Mouse (Mus musculus): Measurements from ENCODE around the gene Ms4a4b.
"Not testable (repeated sequence)": the region's sequence is repeated elsewhere in the genome, so short reads cannot be mapped to it uniquely, and the experiment has no call there.

Ms4a4b gene

DNA sequence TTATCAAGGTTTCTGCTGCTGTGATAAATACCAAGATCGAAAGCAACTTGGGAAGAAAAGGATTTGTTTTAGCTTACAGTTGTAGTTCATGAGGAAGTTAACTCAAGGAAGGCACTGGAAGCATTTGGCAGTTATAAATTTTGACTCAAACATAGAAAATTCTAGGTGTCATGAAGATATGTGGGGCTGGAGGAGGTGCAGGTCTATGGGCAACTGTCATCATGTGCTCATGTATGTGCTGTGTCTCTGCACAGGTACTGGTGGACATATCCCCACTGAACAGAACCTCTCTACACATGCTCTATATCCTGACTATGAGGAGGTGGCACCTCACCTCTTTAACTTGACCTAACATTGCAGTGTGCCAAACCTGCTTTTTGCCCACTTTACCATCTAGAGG lies 43.2 kb downstream of the Ms4a4b start:
- DNase-seq (ENCODE audit: low read depth, low spot score), result no peak

DNA sequence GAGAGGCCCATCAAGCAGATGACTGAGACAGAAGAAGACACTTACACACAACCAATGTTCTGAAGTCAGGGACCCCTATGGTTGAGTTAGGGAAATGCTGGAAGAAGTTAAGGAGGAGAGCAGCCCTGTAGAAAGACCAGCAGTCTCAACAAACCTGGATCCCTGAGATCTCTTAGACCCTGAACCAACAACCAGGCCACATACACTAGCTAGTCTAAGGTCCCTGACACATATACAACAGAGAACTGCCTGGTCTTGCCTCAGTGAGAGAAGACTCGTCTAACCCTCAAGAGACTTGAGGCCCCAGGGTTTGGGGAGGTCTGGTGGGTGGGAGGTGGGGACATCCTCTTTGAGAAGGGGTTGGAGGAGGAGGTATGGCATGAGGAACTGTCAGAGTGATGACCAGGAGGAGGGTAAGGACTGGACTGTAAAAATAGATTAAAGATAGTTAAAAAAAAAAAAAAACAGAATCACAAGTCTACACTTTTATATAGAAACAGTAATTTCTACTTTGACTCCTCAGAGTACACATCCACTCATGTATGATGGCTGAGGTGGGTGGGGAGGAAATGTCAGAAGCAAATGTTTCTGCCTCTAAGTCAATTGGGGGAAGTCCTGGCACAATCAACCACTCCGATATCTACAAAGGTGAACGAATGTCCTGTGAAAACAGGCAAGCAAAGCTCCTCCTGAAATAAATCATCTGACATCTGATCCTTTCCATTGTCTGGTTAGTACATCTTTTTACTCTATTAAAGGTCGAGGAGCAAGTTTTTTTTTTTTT lies 48.2 kb downstream of the Ms4a4b start:
- no peak for DNase-seq (ENCODE audit: low read depth, low spot score)

DNA sequence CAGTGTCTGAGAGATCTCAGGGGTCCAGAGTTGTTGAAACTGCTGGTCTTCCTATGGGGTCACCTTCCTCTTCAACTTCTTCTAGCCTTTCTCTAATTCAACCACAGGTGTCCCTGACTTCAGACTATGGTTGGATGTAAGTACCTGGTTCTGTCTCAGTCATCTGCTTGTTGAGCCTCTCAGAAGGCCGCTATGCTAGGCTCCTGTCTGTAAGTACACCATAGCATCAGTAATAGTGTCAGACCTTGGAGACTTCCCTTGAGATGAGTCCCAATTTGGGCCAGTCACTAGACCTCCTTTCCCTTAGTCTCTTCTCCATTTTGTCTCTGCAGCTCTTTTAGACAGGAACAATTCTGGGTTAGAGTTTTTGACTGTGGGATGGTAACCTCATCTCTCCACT lies 49.3 kb downstream of the Ms4a4b start:
- no peak for DNase-seq (ENCODE audit: low read depth, low spot score)

DNA sequence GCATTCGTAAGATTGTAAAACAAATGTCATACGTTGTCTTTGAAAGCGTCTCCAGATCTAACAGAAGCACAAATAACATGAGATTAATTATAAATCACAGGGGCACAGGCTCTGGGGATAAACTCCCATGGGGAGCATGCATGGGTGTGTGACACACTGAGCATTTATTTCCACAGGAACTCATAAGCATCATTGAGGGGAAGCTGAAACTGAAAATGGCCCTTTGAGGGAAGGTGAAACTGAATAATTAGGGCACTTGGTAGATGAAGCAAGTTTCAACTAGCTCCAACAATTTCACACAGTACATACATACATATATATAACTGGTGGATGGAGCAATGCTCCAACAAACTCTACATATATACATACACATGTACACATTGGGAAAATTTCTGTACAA lies 51.2 kb downstream of the Ms4a4b start:
- DNase-seq (ENCODE audit: low read depth, low spot score), result no peak

DNA sequence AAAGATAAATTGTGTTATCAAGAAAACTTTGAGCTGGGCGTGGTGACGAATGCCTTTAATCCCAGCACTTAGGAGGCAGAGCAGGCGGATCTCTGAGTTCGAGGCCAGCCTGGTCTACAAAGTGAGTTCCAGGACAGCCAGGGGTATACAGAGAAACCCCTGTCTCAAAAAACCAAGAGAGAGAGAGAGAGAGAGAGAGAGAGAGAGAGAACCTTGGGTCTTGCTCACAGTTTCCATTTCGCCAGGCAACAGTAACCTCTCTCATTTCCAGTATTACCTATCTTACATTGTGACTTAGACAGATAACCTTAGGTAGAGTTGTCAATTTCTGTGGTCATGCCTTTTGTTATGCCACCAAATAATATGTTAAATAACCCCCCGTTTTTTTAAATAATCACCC lies 53.0 kb downstream of the Ms4a4b start:
- DNase-seq (ENCODE audit: low read depth, low spot score), result no peak

DNA sequence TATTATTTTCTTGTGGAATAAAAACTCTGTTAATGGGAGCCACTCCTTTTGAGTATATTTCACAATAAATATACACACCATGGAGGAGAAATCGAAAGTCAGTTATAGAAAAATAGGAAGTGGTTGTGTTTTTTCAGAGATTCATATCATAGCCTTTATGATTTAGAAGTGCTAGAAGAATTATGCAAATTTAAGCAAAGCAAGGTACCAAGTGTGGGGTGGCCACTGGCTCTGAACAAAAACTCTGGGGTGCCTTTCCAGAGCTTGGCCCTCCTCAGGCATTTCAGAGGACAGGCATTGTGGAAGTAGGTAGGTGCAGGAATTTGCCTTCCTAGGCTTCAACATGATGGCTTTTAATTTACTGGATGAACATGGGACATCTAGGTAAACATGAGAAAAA lies 53.9 kb downstream of the Ms4a4b start:
- not testable (repeated sequence) for DNase-seq (ENCODE audit: low read depth, low spot score)

DNA sequence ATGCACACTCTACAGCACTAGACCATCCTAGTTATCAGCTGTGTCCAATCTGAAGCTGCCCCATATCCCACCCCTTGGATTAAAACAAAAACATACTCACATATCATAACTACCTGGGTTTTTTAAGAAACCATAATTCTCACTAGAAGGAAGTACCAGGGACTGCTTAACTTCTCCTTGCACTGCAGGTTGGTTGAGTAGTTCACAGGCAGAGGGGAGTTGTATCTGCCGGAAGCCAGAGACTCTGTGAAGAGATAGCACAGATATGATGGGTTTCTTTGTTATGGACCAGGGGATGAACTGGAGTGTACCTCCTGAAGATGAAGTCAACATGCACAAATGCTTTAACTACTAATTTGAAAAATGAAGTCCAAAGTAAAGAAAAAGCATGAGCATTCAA lies 57.4 kb downstream of the Ms4a4b start:
- no peak for DNase-seq (ENCODE audit: low read depth, low spot score)

DNA sequence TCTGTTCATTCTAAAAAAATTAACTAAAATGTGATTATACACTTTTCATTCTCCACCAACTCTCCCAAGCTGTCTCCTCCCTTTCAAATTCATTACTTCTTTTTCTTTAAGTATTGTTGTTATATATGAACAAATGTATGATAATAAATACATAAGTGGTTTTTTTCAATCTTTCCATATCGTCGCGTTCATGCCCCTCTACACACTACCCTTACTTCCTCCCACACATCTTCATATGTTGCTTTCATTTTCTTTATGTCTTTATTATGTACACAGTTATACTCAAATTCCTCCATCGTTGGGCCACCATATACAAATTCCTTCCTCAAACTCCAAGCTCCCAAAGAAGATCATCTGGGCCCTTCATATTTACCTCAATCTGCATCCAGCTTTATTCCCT lies 58.0 kb downstream of the Ms4a4b start:
- no peak for DNase-seq (ENCODE audit: low read depth, low spot score)

DNA sequence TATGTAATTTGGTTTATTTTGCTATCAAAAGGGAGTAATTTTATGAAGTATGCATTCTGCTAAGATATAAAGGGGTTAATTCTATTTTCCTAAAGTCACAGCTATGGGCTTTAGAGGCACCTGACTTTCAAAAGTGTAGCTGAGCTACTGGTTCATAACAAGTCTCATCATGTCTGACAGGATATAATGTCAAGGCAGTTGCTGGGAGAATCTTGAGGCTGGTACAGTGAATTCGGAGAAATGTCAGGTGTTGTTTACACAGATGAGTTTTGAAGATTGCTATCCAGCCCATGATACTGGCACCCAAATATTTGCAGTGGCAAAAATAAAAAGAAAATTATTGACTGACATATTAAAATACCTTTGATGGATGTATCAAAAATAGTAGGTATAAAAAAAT lies 61.5 kb downstream of the Ms4a4b start:
- no peak for DNase-seq (ENCODE audit: low read depth, low spot score)

DNA sequence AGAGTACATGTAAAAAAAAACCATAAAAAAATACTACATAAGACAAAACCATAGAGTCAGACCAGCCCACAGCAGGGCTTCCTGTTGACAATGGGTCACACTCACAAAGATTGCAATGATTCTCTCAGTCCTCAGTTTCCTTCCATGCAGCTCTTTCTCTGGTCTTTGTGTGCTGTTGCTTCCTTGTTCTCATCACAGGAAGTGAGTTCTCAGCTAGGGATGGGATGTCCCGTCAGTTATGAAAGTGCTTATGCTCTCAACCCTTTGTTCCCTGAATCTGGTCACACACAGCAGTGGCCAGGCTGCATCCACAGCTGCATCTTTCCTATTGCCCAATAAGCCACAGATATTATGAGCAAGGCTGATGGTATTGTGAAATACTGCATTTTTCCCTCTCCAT lies 70.1 kb downstream of the Ms4a4b start:
- no peak for DNase-seq (ENCODE audit: low read depth, low spot score)

DNA sequence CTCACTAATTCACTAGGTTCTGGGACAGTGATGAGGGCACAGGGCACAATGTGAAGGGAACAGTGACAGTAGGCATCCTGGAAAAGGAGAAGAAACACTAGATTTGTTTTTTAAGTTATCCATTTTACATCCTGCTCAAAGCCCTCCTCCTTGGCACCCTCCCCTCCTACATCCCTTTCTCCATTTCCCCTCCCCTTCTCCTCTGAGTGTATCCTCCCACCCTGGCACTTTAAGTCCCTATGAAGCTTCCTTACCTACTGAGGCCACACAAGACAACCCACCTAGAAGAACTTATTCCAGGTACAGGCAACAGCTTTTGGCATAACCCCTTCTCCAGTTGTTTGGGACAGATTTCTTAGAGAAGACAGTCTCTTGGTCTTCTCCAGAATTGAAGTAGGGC lies 72.9 kb downstream of the Ms4a4b start, which contains the start of gene Ms4a6b:
Ms4a6b (plus strand) TSS at position 267 of the 400 bp plus-strand sequence.
- no peak for DNase-seq (ENCODE audit: low read depth, low spot score)

All from c-Kit-negative CD71-positive TER-119-positive erythroid progenitor cells, embryonic 14.5 days (primary cell).